ENCODE assay signal across 8 mouse cellular contexts in genomic region chr2:168423551-168423950, GRCm38 (mm10).
A peak's percentile ranks its signal among the peaks of the same experiment; 100 is the strongest.
DNase-seq lines count a peak whose midpoint lies in the region; ATAC-seq and TF ChIP-seq lines count a peak whose summit lies in the region.
"Had no signal": no experiment of that assay in that cellular context is flagged by ENCODE, and none has a peak within 500 bp of the region (broad histone marks: within the 10 kb centered on the region; RNA-seq: fewer than 3 reads in every experiment).

No protein-coding gene starts in this region.

- peak overlapping the region; percentile 87 for H3K27ac ChIP-seq in layer of hippocampus, adult 2 months
- no peak overlapping the region for H3K27ac ChIP-seq in ES-E14 (ENCODE audit: insufficient read depth, low read depth, low read length, poor library complexity, severe bottlenecking)
- H3K27ac ChIP-seq in limb, embryonic 10.5 days, result no peak overlapping the region

- H3K9me3 ChIP-seq in E14TG2a.4 (ENCODE audit: low read length), result peaks cover 24% of the 10 kb centered on the region
- no peaks in the 10 kb centered on the region for H3K9me3 ChIP-seq in ES-E14 (ENCODE audit: control insufficient read depth, insufficient read depth, low read depth, low read length)
- H3K9me3 ChIP-seq in limb, embryonic 10.5 days (replicated peaks), result no peaks in the 10 kb centered on the region

- H3K4me3 ChIP-seq in layer of hippocampus, adult 2 months, result no peak overlapping the region
- no peak overlapping the region for H3K4me3 ChIP-seq in E14TG2a.4 (replicated peaks; ENCODE audit: low read length)
- no peak overlapping the region for H3K4me3 ChIP-seq in ES-E14 (ENCODE audit: insufficient read depth in 1 of 2, low read depth in 1 of 2, low read length in 2 of 2, poor library complexity in 1 of 2, severe bottlenecking in 1 of 2)
- H3K4me3 ChIP-seq in limb, embryonic 10.5 days, result no peak overlapping the region

- no peak overlapping the region for H3K9ac ChIP-seq in ES-E14 (ENCODE audit: insufficient read depth, low read depth, low read length, poor library complexity, severe bottlenecking)

- H3K27me3 ChIP-seq in E14TG2a.4 (ENCODE audit: insufficient read depth, low read length), result peaks cover 11% of the 10 kb centered on the region; the same call in 1 of the 2 replicates
- H3K27me3 ChIP-seq in limb, embryonic 10.5 days (ENCODE audit: low read depth, poor library complexity, severe bottlenecking), result peaks cover 10% of the 10 kb centered on the region; the same call in 1 of the 2 replicates

- TF ChIP-seq CTCF in layer of hippocampus, adult 2 months (conservative IDR thresholded peaks at IDR 0.05), result peak; percentile 76
- peak; percentile 83 for TF ChIP-seq CTCF in E14TG2a.4 (conservative IDR thresholded peaks at IDR 0.05; ENCODE audit: low read length)

- in situ Hi-C loops in ES-E14 (cut with MboI; ENCODE audit: low sequenced_read_pairs in 2 of 2, unreplicated experiment in 2 of 2), result no loop called here

- H3K4me1 ChIP-seq in E14TG2a.4 (replicated peaks; ENCODE audit: low read depth, low read length) (peaks cover 12% of the 10 kb centered on the region), ES-E14 (ENCODE audit: control insufficient read depth in 2 of 2, insufficient read depth in 2 of 2, low read length in 2 of 2, poor library complexity in 1 of 2) (no peaks in the 10 kb centered on the region)
- peaks cover 20% of the 10 kb centered on the region for H3K4me1 ChIP-seq in limb, embryonic 10.5 days

- peak in 1 of 2 experiments; percentile 55 for DNase-seq in layer of hippocampus, adult 2 months (ENCODE audit: low spot score in 2 of 2)
- no peak for DNase-seq in layer of hippocampus, adult 9-10 months (ENCODE audit: low spot score)
- DNase-seq in ES-E14 (ENCODE audit: low read depth, low spot score), result no peak
- DNase-seq in limb, embryonic 10.5 days (ENCODE audit: low spot score), result peak; percentile 45
- DNase-seq in frontal cortex, postnatal 36 days (ENCODE audit: low spot score in 2 of 2), result no peak
- DNase-seq: thymus, postnatal 14 days had no signal

- WGBS in limb, embryonic 10.5 days, result 59% methylated on average over 6 of the region's 6 CpGs

- ATAC-seq in monocyte, adult 5-6 weeks (replicated peaks; ENCODE audit: insufficient number of reproducible peaks, low FRiP score, low TSS enrichment, poor library complexity, severe bottlenecking), result no peak

- H3K36me3 ChIP-seq in E14TG2a.4 (ENCODE audit: insufficient read depth, low read length) (no peaks in the 10 kb centered on the region), ES-E14 (ENCODE audit: control insufficient read depth, insufficient read depth, low read length, poor library complexity, severe bottlenecking) (no peaks in the 10 kb centered on the region)
- no peaks in the 10 kb centered on the region for H3K36me3 ChIP-seq in limb, embryonic 10.5 days

TF ChIP-seq in ES-E14, 5 proteins besides CTCF, POLR2A, EP300 and RAD21:
- TF ChIP-seq HCFC1 (IDR thresholded peaks at IDR 0.05; ENCODE audit: borderline replicate concordance, insufficient read depth, low read length), result no peak
- peak; percentile 90 for TF ChIP-seq ZNF384 (IDR thresholded peaks at IDR 0.05; ENCODE audit: low read depth, low read length)
- TF ChIP-seq CHD2 (IDR thresholded peaks at IDR 0.05; ENCODE audit: low read depth, low read length), result no peak
- TF ChIP-seq MAFK (IDR thresholded peaks at IDR 0.05; ENCODE audit: insufficient read depth, low read depth, low read length), result no peak
- TF ChIP-seq ZC3H11A (IDR thresholded peaks at IDR 0.05; ENCODE audit: borderline replicate concordance, low read depth, low read length), result no peak
